Mouse (Mus musculus) ES-Bruce4 (cell line): ENCODE measurements around the gene F11r. TPM values are rescaled to one million over a fixed set of nuclear protein-coding genes. Genes with fewer than 3 reads are reported as not detected.
A peak's percentile ranks its signal among the peaks of the same experiment; 100 is the strongest.

ENCODE experiments used
- H3K27ac ChIP-seq: 2 replicates; pipeline ENCODE4 v1.5.1; 2012; ENCODE audit warnings: low read length, inconsistent platforms; ENCODE audit not compliant: insufficient read depth
- H3K27me3 ChIP-seq: 2 replicates; pipeline ENCODE4 v1.6.1; 2012; ENCODE audit warnings: mild to moderate bottlenecking, low read length, inconsistent platforms; ENCODE audit not compliant: control insufficient read depth, poor library complexity, insufficient read depth, severe bottlenecking
- H3K36me3 ChIP-seq: 2 replicates; pipeline ENCODE4 v1.6.1; 2012; ENCODE audit warnings: inconsistent platforms, mild to moderate bottlenecking, low read length, moderate library complexity; ENCODE audit not compliant: control insufficient read depth, poor library complexity, insufficient read depth, severe bottlenecking
- H3K4me1 ChIP-seq: one replicate; pipeline ENCODE4 v1.8.1; 2011; ENCODE audit warnings: low read length; ENCODE audit not compliant: control insufficient read depth, insufficient read depth
- H3K4me3 ChIP-seq: 2 replicates; pipeline ENCODE4 v1.5.1; 2011; ENCODE audit warnings: low read depth, mild to moderate bottlenecking, low read length
- H3K9ac ChIP-seq: 2 replicates; pipeline ENCODE4 v1.6.1; 2012; ENCODE audit warnings: low read depth, mild to moderate bottlenecking, inconsistent platforms; ENCODE audit not compliant: poor library complexity, severe bottlenecking
- H3K9me3 ChIP-seq: replicated peaks from 2 replicates; pipeline ENCODE4 v1.6.1; 2012; ENCODE audit warnings: mild to moderate bottlenecking, low read length, inconsistent platforms; ENCODE audit not compliant: control insufficient read depth, poor library complexity, insufficient read depth, severe bottlenecking
- CTCF ChIP-seq: IDR thresholded peaks from one replicate; pipeline ENCODE4 v1.8.1; 2011; ENCODE audit warnings: low read depth, low read length
- EP300 ChIP-seq: IDR thresholded peaks from 2 replicates; pipeline ENCODE4 v1.6.1; 2011; ENCODE audit warnings: low read depth, low read length; ENCODE audit not compliant: insufficient read depth
- POLR2A ChIP-seq: IDR thresholded peaks from one replicate; pipeline ENCODE4 v1.8.1; 2011; ENCODE audit warnings: low read length; ENCODE audit not compliant: insufficient read depth
- polyA plus RNA-seq: library from polyadenylated mRNA; stranded (reverse); fragments of >200 nt; gene quantifications from 2 replicates; pipeline ENCODE4 v1.2.4, GENCODE M21; 2011; ENCODE audit warnings: low read depth; ENCODE audit not compliant: missing spikeins, insufficient read depth, insufficient read length

Gene F11r
- 123 and 146 TPM in 2 replicates for polyA plus RNA-seq

DNA sequence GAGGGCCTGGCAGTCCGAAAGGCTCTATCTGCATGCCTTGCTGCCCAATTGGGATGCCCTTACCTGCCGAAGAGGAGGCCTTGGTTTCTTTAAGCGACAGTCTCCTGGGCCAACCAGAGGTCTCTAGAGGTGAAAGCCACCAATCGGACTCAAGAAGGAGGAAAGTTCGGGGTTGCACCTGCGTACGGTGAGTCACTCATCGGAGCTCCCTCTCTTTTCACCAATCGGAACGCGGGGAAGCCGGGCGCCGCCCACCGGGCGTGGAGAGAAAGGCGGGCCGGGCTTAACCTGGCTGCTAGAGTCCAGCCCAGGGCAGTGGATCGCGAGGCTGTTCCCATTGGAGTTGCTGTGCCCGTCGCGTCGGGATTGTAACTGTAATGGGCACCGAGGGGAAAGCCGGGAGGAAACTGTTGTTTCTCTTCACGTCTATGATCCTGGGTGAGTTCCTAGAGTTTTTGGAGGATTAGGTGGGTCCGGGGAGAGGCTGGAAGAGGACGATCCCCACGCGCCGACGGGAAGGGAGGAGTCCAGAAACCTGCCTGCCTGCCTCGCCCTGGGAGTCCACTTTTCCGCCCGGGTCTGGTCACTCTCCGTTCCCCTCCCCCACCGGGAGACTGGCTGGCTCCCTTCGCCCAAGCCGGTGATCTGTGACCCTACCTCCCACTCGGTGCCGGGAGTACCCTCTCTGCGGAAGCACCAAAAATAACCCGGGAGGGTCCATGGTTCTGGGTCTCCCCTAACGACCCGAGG, at the start of gene F11r:
Gene F11r (plus strand): TSS at position 272 of the 750 bp plus-strand sequence.
- Histone ChIP-seq H3K4me1 (peaks cover 7% of the 10 kb centered on the region), H3K27ac (peak within 1 kb of the TSS; percentile 64; the same call in 1 of the 2 replicates), H3K27me3 (no peaks in the 10 kb centered on the region), H3K36me3 (no peaks in the 10 kb centered on the region), H3K9me3 (no peaks in the 10 kb centered on the region), H3K4me3 (peak within 1 kb of the TSS; percentile 87), H3K9ac (peak within 1 kb of the TSS; percentile 70)
- TF ChIP-seq POLR2A (peak; percentile 99), EP300 (peak; percentile 21; the same call in 1 of the 2 replicates), CTCF (no peak)

DNA sequence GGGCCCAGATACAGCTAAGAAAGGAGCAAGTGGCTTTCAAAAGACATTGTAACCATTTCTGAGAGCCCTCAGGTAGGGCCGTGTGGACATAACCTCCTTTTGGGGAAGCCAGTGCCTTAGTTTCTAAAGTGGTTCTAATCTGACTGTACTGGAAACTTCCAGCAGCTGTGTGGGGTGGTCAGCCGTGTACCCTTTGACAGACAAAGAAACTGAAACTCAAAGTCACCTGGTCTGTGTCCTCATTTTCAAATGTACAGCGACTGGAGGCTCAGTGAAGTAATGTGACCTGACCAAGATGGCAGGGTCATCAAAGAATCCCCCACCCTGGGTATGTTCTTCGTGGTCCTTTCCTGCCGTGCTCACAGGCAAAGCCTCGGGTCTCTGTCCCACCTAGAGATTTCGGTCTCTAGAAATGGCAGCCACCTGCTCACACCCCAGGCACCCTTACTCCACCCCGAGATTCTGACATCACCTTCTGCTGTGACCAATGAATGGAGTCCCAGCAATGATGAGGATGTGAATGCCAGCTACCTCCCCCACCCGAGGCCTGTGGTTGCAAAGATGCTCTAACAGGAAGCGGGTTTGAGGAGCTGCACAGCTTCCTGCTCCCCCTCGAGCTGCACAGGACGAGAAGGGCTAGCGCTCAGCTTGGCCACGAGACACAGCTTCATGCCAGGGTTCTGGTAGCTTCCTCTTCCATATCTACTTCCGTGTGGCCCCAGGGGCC, 48.8 kb upstream of the F11r start, which contains the start of gene Arhgap30:
Gene Arhgap30 (plus strand): TSS at position 579 of the 727 bp plus-strand sequence.
- H3K27me3 ChIP-seq, result no peaks in the 10 kb centered on the region
- H3K4me3 ChIP-seq, result peak within 1 kb of the TSS; percentile 28
- H3K9me3 ChIP-seq, result no peaks in the 10 kb centered on the region
- H3K9ac ChIP-seq, result no peak within 1 kb of the TSS
- TF ChIP-seq CTCF (no peak), POLR2A (no peak), EP300 (no peak)
- H3K27ac ChIP-seq, result no peak within 1 kb of the TSS
- peaks cover 4% of the 10 kb centered on the region for H3K4me1 ChIP-seq
- no peaks in the 10 kb centered on the region for H3K36me3 ChIP-seq

DNA sequence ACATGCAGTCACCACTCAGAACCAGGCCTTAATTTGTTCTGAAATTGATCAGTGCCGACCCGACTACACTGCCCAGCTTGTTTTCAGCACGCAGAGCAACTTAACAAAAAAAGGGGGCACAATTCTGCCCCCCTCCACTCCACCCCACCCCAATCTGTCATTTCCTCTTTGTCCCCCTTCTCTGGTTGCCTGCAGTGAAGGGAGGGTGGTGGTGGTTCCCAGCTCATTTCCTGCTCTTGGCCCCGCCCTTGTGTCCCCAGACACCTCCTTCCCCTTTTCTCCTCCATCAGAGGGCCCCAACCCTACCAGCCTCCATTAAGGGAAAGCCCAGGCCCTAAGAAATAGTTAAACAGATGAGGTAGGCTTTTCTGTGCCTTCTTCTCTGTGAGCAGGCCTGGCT, 47.2 kb upstream of the F11r start:
- Histone ChIP-seq H3K9ac (no peak overlapping the region), H3K36me3 (no peaks in the 10 kb centered on the region), H3K4me1 (peaks cover 4% of the 10 kb centered on the region), H3K27ac (no peak overlapping the region), H3K4me3 (no peak overlapping the region), H3K27me3 (no peaks in the 10 kb centered on the region), H3K9me3 (no peaks in the 10 kb centered on the region)
- TF ChIP-seq POLR2A, result no peak
- TF ChIP-seq EP300, result 0 out of 2 replicates have a peak, but pooled peaks have one; percentile 26
- TF ChIP-seq CTCF, result no peak

DNA sequence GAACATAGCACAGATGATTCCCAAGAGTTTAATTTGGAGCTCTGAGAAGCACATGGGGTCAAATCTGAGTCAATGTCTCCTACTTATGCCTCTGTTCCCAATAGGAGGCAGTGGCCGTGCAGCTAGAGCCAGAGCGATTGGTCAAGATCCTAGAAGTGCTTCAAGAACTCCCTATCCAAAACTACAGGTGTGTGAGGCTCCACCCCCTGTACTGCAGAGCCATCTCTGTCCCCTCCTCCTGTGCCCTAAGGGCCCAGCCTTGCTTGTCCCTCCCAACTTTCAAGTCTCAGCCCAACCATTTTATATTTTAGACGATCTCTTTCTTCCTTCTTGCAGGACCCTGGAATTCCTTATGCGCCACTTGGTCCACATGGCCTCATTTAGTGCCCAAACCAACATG, 35.5 kb upstream of the F11r start:
- Histone ChIP-seq H3K9me3 (no peaks in the 10 kb centered on the region), H3K36me3 (no peaks in the 10 kb centered on the region), H3K27ac (no peak overlapping the region), H3K4me1 (no peaks in the 10 kb centered on the region), H3K4me3 (no peak overlapping the region), H3K27me3 (no peaks in the 10 kb centered on the region), H3K9ac (no peak overlapping the region)
- no peak for TF ChIP-seq EP300
- TF ChIP-seq POLR2A, result no peak

DNA sequence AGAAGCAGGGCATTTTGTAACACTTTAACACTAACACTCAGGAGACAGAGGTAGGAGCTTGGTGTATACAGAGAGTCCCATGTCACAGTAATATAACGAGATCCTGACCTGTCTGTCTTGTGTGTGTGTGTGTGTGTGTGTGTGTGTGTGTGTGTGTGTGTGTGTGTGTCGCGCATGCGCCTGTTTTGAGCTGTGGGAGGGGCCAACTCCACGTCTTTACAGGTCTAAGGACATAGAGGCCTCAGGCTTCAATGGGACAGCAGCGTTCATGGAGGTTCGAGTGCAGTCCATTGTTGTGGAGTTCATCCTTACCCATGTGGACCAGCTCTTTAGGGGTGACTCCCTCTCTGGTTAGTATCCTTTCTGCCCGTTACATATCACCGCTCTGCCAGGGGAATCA, 34.3 kb upstream of the F11r start:
- Histone ChIP-seq H3K9ac (no peak overlapping the region), H3K4me3 (no peak overlapping the region), H3K9me3 (no peaks in the 10 kb centered on the region), H3K27ac (no peak overlapping the region), H3K4me1 (no peaks in the 10 kb centered on the region), H3K36me3 (no peaks in the 10 kb centered on the region), H3K27me3 (no peaks in the 10 kb centered on the region)
- TF ChIP-seq EP300 (no peak), POLR2A (no peak), CTCF (no peak)

DNA sequence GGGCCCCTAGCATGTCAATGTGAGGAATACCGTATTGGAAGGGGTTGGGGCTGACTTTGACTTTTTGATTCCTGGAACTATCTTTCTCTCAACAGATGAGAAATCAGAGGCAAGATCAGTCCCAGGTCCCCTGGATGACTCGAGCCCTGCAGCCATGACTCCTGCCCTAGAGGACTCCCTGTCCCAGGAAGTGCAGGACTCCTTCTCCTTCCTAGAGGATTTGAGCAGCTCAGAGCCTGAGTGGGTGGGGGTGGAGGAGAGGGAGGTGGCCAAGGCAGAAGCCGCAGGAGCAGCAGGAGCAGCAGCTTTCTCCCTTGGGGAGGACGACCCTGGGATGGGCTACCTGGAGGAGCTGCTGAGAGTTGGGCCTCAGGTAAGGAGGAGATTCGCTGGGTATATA, 30.1 kb upstream of the F11r start:
- Histone ChIP-seq H3K9me3 (no peaks in the 10 kb centered on the region), H3K27ac (no peak overlapping the region), H3K36me3 (no peaks in the 10 kb centered on the region), H3K4me3 (no peak overlapping the region), H3K9ac (no peak overlapping the region), H3K27me3 (no peaks in the 10 kb centered on the region), H3K4me1 (no peaks in the 10 kb centered on the region)
- TF ChIP-seq POLR2A, result no peak
- TF ChIP-seq CTCF, result no peak
- no peak for TF ChIP-seq EP300
